Mouse (Mus musculus) testis, adult 2 months (tissue): ENCODE measurements around the gene Ntng2.

Source experiments
- CTCF ChIP-seq: fragments of 200-500 bp; IDR thresholded peaks from 2 replicates; pipeline ENCODE4 v1.5.1; 2012; ENCODE audit warnings: low read depth, mild to moderate bottlenecking, inconsistent platforms, low read length, moderate library complexity; ENCODE audit not compliant: control insufficient read depth, insufficient read depth, insufficient replicate concordance
- POLR2A ChIP-seq: fragments of 200-500 bp; IDR thresholded peaks from 2 replicates; pipeline ENCODE4 v1.6.1; 2012; ENCODE audit warnings: low read depth, mild to moderate bottlenecking, inconsistent platforms, low read length, moderate library complexity; ENCODE audit not compliant: control insufficient read depth

DNA sequence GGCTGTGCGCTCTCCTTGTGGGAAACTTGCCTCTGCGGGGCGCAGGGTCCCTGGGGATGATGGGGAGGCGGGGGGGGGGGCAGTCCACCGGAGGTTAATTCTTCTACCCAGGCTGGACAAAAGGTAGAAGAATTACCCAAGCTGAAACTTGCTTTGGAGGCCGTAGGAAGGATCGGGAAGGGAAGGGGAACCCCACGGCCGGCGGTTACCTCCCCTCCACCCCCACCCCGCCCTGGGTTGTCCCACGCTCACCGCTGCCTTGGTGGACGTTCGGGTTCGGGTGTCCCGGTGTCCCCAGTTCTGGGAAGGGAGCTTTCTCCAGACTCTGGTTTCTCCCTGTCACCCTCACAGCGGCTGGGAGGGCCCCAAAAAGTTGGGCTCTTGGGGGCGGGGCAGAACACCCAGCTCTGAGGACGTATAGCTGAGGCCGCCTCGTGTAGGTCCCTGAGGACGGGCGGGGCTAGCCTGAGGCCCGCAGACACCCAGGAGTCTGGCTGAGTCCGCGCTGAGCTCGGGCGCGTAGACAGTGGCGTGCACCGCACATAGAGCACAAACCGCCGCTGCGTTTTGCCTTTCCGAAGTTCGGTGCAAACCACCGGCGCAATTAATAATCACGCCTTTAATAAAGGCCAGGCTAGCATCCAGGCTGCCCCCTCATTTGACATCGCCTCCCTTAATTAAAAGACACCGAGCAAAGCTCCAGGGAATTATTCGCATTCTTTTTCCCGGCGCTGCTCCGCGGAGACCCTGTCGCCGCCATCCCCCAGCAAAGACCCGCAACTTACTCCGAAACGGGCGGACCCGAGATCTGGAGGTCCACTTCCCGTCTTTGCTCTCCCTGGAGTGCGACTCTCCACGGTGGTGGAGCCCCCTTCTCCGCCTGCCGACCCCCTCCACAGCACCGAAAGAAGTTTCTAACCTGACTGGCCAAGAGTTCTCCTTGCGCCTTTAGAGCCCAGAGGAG is 1.4 kb downstream of the Ntng2 start:
- TF ChIP-seq POLR2A, result no peak
- no peak for TF ChIP-seq CTCF
